Mouse (Mus musculus) 416B (cell line): ENCODE results near the gene B430306N03Rik.
"Not testable (repeated sequence)": the region's sequence is repeated elsewhere in the genome, so short reads cannot be mapped to it uniquely, and the experiment has no call there.

Experiments used
- DNase-seq: peaks from one replicate; pipeline ENCODE4 v3.0.0; 2011; ENCODE audit warnings: low read depth

The B430306N03Rik gene

DNA sequence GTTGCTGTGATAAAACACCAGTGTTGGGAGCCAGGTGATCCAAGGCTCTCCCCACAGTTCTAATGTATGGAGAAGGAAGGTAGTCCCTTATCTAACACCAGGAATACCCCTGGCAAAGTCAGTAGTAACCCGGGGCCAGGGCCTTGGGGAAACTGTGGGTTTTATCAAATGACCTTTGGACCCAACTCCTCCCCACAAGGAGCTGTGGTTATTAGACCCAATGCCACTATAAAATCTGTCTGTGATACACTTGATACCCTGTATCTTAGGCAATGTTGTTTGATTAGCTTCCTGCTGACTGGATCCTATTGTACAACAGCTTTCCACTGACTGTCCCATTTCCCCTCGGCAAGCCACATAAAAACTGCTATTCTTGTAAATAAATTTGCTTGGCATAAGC lies 3.8 kb upstream of the B430306N03Rik start:
- DNase-seq = peak; percentile 74

DNA sequence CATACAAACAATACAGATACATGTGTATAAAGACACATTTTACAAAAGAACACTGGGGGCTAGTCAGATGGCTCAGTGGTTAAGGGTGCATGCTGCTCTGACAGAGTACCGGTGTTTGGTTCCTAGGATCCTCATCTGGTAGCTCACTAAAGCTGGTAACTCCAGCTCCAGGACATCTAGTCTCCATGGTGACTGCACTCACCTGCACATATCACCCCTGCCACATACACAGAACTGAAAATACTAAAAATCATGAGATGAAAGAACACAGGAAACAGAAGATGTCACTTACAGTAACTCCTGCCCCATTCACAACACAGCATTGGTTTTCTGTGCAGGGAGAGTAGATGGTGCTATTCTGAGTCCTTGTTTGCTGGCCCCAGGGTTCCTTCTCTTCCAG lies 2.7 kb downstream of the B430306N03Rik start:
- DNase-seq = no peak

DNA sequence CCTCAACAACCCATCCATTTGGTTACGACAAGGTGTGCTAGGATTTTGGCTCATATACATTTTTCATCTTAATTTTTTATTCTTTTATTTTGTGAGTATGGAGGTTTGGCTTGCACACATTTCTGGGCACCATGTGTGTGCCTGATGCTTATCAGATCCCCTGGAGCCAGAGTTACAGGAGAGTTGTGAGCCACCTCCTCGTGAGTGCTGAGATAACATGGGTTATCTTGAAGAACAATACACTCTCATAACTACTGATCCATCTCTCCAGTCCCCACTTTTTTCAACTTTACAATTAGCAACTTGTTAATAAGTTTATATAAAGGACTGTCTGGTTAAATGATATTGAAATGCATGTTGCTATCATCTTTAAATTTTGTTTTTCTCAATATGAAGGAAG lies 5.3 kb downstream of the B430306N03Rik start:
- DNase-seq = no peak

- DNase-seq = peak; percentile 44
These were observed 7.3 kb downstream of the B430306N03Rik start for GRCm38 (mm10) chr17:48323236-48323635.

DNA sequence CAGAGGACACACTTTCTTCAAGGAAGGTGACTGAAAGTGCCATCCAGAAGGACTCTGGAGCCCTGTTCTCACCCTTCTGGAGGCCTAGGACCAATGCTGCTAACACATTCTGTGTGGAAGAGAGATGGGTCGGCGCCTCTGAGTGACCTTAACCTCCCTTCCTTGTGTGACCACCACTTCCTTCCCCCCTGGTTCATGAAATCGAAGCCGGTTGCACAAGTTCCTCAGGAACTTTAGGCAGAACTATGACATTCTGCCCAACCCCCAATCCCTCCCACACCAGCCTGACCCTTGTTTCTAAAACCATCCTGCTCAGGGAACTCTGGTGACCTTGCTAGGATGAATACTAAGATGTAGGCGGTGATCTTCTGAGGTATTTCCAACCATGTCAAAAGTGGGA lies 8.3 kb downstream of the B430306N03Rik start:
- peak; percentile 92 for DNase-seq

DNA sequence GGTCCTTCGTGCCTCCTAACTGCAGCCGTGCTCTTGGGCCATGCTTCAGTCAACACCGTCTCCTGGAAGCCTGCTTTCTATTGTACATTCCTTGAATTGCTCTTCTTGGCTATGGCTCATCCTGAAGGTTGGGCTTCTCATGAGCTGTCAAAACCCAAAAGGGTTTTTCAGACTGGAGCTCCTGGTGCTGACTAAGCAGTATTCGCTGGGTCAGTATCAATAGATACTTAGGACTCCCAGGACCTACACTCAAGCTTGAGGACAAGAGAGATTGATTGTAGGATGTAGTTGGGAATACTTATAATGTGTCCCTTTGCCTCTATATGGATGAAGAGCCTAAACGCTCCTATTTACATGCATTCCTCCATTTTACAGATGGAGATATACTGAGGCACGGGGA lies 9.2 kb downstream of the B430306N03Rik start:
- no peak for DNase-seq

DNA sequence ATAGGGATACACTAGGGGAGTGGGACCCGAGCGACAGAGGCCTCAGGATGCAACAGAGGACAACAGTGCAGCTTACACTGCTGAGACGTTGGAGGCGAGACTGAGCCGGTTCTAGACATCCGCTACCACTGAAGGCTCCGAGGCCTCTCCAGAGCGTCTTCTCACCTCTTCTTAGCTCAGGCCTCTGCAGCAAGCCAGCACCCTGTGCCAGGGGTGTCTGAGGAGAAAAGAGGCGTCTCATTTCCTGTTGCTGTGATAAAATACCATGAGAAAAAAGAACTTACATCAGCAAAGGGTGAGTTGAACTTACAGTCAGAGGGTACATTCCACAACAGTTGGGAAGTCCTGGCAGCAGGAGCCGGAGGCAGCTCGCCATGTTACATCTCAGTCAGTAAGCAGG lies 9.7 kb downstream of the B430306N03Rik start:
- peak; percentile 26 for DNase-seq

DNA sequence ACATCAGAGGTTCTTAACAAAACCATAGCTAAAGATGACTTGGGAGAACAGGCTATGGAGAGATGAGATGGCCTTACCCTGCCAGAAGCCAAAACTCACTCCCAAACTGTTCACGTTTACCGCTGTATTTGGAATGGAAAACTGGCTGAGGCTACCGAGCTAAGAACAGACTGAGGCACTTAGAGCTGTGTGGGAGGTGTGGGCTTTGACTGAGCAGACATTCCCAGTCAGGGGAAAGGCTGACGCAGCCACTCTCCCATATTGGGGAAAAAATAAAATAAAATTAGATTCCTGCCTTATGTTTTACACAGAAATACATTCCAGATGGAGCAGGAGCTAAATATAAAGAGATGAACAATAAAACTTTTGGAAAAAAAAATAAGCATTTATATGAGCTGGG lies 10.7 kb downstream of the B430306N03Rik start:
- DNase-seq = no peak

DNA sequence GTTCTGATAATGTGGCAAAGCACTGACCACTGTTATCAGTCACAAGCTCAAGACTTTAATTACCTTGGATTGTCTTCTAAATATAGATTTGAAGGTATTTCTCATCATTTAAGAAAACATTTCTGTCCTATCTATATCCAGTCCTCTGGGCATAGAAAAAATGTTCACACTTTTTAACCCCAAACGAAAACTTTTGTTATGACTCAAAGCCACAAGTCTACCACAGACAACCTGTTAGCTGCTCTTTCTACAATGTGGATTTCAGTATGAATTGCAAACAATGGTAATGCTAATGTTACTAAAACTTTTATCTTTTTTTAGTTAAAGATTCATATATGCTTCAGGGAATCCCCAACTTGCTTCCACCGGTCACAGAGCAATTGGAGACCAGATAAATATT lies 16.6 kb downstream of the B430306N03Rik start:
- peak; percentile 66 for DNase-seq

- DNase-seq = no peak
These were observed 18.2 kb downstream of the B430306N03Rik start for GRCm38 (mm10) chr17:48334186-48334585.

- peak; percentile 88 for DNase-seq
These were observed 20.9 kb downstream of the B430306N03Rik start for GRCm38 (mm10) chr17:48336857-48337256.

GRCm38 (mm10) chr17:48340267-48340666 lies 24.3 kb downstream of the B430306N03Rik start:
- no peak for DNase-seq

DNA sequence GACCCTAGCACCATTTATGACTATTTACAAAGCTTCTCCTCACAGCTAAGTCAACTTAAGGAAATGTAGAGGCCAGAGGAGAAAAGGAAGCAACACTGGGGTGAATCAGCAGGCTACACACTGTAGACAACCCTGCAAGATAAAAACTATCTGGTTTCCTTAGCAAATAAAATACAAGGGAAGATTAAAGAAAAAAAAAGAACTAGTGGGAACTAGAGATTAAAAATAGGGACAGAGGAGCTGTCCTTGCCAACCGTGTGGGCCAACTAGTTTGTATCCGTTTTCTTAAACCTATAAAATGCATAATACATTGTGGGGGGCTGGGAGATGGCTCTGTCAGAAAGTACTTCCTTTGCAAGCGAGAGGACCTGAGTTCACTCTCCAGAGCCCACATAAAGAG lies 26.0 kb downstream of the B430306N03Rik start:
- peak; percentile 88 for DNase-seq

DNA sequence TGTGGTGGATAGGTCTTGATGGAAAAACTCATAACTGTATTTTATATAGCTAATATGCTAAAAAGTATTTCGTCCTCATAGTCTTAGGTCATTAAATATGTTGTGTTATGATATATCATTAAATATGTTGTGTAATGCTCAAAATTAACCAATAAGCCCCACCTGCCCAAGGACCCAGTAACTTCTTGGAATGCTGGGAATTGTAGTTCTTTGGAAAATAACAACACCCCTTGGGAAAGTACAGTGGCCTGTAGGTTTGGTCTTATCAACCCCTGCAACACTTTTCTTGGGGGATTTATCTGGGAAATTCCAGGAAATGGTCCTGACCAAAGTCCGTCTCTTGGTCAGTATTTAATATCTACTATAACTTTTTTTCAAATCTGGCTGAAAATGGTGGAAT lies 27.1 kb downstream of the B430306N03Rik start:
- DNase-seq = no peak

GRCm38 (mm10) chr17:48345824-48346223 lies 29.9 kb downstream of the B430306N03Rik start:
- no peak for DNase-seq

GRCm38 (mm10) chr17:48346231-48346630 lies 30.3 kb downstream of the B430306N03Rik start, which contains the start of gene Trem2:
Gene Trem2 (plus strand): TSS chr17:48346401.
- DNase-seq = peak; percentile 80

DNA sequence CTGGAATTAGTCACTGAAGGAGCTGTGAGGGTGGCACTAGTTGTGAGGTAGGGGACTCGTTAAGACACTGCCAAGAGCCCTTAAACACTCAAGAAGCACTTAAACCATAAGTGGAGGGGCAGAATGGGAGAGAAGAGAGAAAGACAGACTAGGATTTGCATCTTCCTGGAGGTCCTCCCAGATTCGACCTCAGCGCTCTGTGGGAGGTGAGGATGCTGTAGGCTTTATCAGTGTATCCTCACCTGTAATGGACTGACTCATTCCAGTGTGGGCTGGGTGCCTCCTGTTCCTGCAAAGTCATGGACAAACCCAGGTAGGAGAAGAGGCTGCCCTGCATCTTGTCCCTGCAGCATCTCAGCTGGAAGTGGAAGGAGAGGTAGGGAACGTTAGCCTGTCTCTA lies 30.9 kb downstream of the B430306N03Rik start:
- no peak for DNase-seq

- DNase-seq = no peak
These were observed 31.3 kb downstream of the B430306N03Rik start for GRCm38 (mm10) chr17:48347287-48347686.

- no peak for DNase-seq
These were observed 34.8 kb downstream of the B430306N03Rik start for GRCm38 (mm10) chr17:48350681-48351193.

- not testable (repeated sequence) for DNase-seq
These were observed 37.0 kb downstream of the B430306N03Rik start for GRCm38 (mm10) chr17:48352976-48353375.

- peak; percentile 80 for DNase-seq
These were observed 39.9 kb downstream of the B430306N03Rik start for GRCm38 (mm10) chr17:48355822-48356221.

GRCm38 (mm10) chr17:48357892-48358291 lies 42.0 kb downstream of the B430306N03Rik start:
- no peak for DNase-seq

GRCm38 (mm10) chr17:48359616-48360015 lies 43.7 kb downstream of the B430306N03Rik start, which contains the start of gene Treml1:
Gene Treml1 (plus strand): TSS chr17:48359916.
- DNase-seq = peak; percentile 25

DNA sequence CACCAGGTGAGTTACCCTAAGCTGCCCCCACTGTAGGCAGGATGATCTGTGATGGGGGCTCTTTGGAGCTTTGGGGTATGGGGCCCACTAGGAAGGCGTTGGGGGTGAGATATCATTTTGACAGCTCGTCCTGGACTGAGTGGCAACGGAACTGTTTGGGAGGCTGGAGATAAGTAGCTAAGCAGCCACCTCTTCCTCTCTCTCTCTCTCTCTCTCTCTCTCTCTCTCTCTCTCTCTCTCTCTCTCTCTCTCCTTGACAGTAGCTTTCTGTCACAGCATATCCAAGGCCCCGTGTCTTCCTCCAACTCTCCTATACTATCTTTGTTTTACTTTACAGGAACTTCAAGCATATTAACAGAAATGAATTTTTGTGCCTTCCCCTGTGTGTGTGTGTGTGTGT lies 44.5 kb downstream of the B430306N03Rik start:
- peak; percentile 55 for DNase-seq
